Mouse (Mus musculus) embryonic facial prominence, embryonic 13.5 days (tissue): ENCODE measurements around the gene Armc6. TPM values are rescaled to one million over a fixed set of nuclear protein-coding genes. Genes with fewer than 3 reads are reported as not detected.

ENCODE experiments used
- ATAC-seq: fragments of 200-750 bp; cut with Nextera tagmentation; 2 replicates; pipeline ENCODE4 v1.8.0; 2017; ENCODE audit warnings: low read depth; ENCODE audit not compliant: insufficient number of reproducible peaks, insufficient read depth, low FRiP score, low TSS enrichment
- H3K27ac ChIP-seq: fragments of 300-500 bp; sonication (generic); 2 replicates; pipeline ENCODE4 v1.5.1; 2015; ENCODE audit warnings: moderate library complexity, mild to moderate bottlenecking, inconsistent platforms
- H3K27me3 ChIP-seq: fragments of 300-500 bp; sonication (generic); 2 replicates; pipeline ENCODE4 v1.6.1; 2015; ENCODE audit warnings: mild to moderate bottlenecking, inconsistent platforms
- H3K36me3 ChIP-seq: fragments of 300-500 bp; sonication (generic); 2 replicates; pipeline ENCODE4 v1.6.1; 2015; ENCODE audit warnings: mild to moderate bottlenecking, inconsistent platforms
- H3K4me1 ChIP-seq: fragments of 300-500 bp; sonication (generic); 2 replicates; pipeline ENCODE4 v1.6.1; 2015; ENCODE audit warnings: inconsistent platforms
- H3K4me2 ChIP-seq: fragments of 300-500 bp; sonication (generic); 2 replicates; pipeline ENCODE4 v1.6.1; 2015; ENCODE audit warnings: moderate library complexity, mild to moderate bottlenecking, inconsistent platforms
- H3K4me3 ChIP-seq: fragments of 300-500 bp; sonication (generic); 2 replicates; pipeline ENCODE4 v1.5.1; 2015; ENCODE audit warnings: mild to moderate bottlenecking, inconsistent platforms
- H3K9ac ChIP-seq: fragments of 300-500 bp; sonication (generic); 2 replicates; pipeline ENCODE4 v1.6.1; 2015; ENCODE audit warnings: mild to moderate bottlenecking, inconsistent platforms
- H3K9me3 ChIP-seq: fragments of 300-500 bp; sonication (generic); 2 replicates; pipeline ENCODE4 v1.6.1; 2016; ENCODE audit warnings: inconsistent platforms
- WGBS: fragments of 180-500 bp; shearing (Covaris S2); methylation state at CpG from one replicate; pipeline ENCODE4 v1.1.7; 2015; ENCODE audit warnings: mixed read lengths; 5-methylcytosine and 5-hydroxymethylcytosine counted together
- polyA plus RNA-seq: library from polyadenylated mRNA; unstranded; fragments of >200 nt; fragmentation: Nextera tagmentation; extraction: Ambion mirVana; gene quantifications from 2 replicates; pipeline ENCODE4 v1.2.1, GENCODE M21; 2015

Gene Armc6
- polyA plus RNA-seq, 1 experiment from 2014 or later = 24.8 TPM

GRCm38 (mm10) chr8:70268311-70268710 is 34.0 kb upstream of the Armc6 start:
- Histone ChIP-seq H3K4me2 (no peak overlapping the region), H3K4me3 (no peak overlapping the region), H3K9ac (no peak overlapping the region), H3K9me3 (no peaks in the 10 kb centered on the region), H3K4me1 (peaks cover 5% of the 10 kb centered on the region; the same call in 1 of the 2 replicates), H3K36me3 (peaks cover 32% of the 10 kb centered on the region), H3K27ac (0 out of 2 replicates have a peak overlapping the region, but pooled peaks have one; percentile 22), H3K27me3 (no peaks in the 10 kb centered on the region)
- 0 out of 2 replicates have a peak, but pooled peaks have one; percentile 5 for ATAC-seq
- 51% methylated on average over 5 of the region's 5 CpGs for WGBS

- Histone ChIP-seq H3K4me2 (no peak overlapping the region), H3K4me1 (peaks cover 5% of the 10 kb centered on the region; the same call in 1 of the 2 replicates), H3K27ac (no peak overlapping the region), H3K36me3 (peaks cover 38% of the 10 kb centered on the region), H3K4me3 (no peak overlapping the region), H3K9ac (no peak overlapping the region), H3K9me3 (no peaks in the 10 kb centered on the region), H3K27me3 (no peaks in the 10 kb centered on the region)
- ATAC-seq = no peak
- 88% methylated on average over 3 of the region's 3 CpGs for WGBS
Observed at GRCm38 (mm10) chr8:70267674-70268073, 33.4 kb upstream of the Armc6 start.

GRCm38 (mm10) chr8:70259043-70259442 is 24.8 kb upstream of the Armc6 start:
- WGBS = 87% methylated on average over 2 of the region's 2 CpGs
- H3K9ac ChIP-seq = no peak overlapping the region
- H3K4me3 ChIP-seq = no peak overlapping the region
- peaks cover 98% of the 10 kb centered on the region for H3K36me3 ChIP-seq
- ATAC-seq = no peak
- no peaks in the 10 kb centered on the region for H3K27me3 ChIP-seq
- no peaks in the 10 kb centered on the region for H3K4me1 ChIP-seq
- H3K9me3 ChIP-seq = no peaks in the 10 kb centered on the region
- H3K27ac ChIP-seq = no peak overlapping the region
- H3K4me2 ChIP-seq = no peak overlapping the region

GRCm38 (mm10) chr8:70258600-70258999 is 24.3 kb upstream of the Armc6 start:
- no peak for ATAC-seq
- no peak overlapping the region for H3K4me2 ChIP-seq
- 96% methylated on average over 5 of the region's 5 CpGs for WGBS

GRCm38 (mm10) chr8:70257456-70257855 is 23.2 kb upstream of the Armc6 start:
- no peak for ATAC-seq
- Histone ChIP-seq H3K36me3 (peaks cover 98% of the 10 kb centered on the region), H3K9ac (no peak overlapping the region), H3K9me3 (no peaks in the 10 kb centered on the region), H3K4me2 (no peak overlapping the region), H3K27ac (no peak overlapping the region), H3K27me3 (no peaks in the 10 kb centered on the region), H3K4me3 (no peak overlapping the region), H3K4me1 (no peaks in the 10 kb centered on the region)
- 85% methylated on average over 3 of the region's 3 CpGs for whole genome bisulfite sequencing

More at GRCm38 (mm10) chr8:70258600-70258999, 24.3 kb upstream of the Armc6 start:
- Histone ChIP-seq H3K9me3 (no peaks in the 10 kb centered on the region), H3K36me3 (peaks cover 98% of the 10 kb centered on the region), H3K4me3 (no peak overlapping the region), H3K27ac (no peak overlapping the region), H3K27me3 (no peaks in the 10 kb centered on the region), H3K4me1 (no peaks in the 10 kb centered on the region), H3K9ac (no peak overlapping the region)

- Histone ChIP-seq H3K4me2 (no peak overlapping the region), H3K27ac (no peak overlapping the region), H3K9ac (no peak overlapping the region), H3K9me3 (no peaks in the 10 kb centered on the region), H3K4me3 (no peak overlapping the region), H3K4me1 (no peaks in the 10 kb centered on the region), H3K27me3 (no peaks in the 10 kb centered on the region), H3K36me3 (peaks cover 99% of the 10 kb centered on the region)
- 80% methylated on average over 1 of the region's 1 CpGs for WGBS
- no peak for ATAC-seq
Observed at GRCm38 (mm10) chr8:70254628-70255027, 20.4 kb upstream of the Armc6 start.

GRCm38 (mm10) chr8:70247841-70248240 is 13.6 kb upstream of the Armc6 start:
- Histone ChIP-seq H3K36me3 (peaks cover 89% of the 10 kb centered on the region), H3K9me3 (no peaks in the 10 kb centered on the region), H3K4me2 (no peak overlapping the region), H3K9ac (0 out of 2 replicates have a peak overlapping the region, but pooled peaks have one; percentile 32), H3K27ac (no peak overlapping the region), H3K4me3 (no peak overlapping the region), H3K27me3 (no peaks in the 10 kb centered on the region), H3K4me1 (no peaks in the 10 kb centered on the region)
- 95% methylated on average over 3 of the region's 3 CpGs for WGBS
- no peak for ATAC-seq

GRCm38 (mm10) chr8:70246622-70247021 is 12.4 kb upstream of the Armc6 start:
- Histone ChIP-seq H3K4me2 (no peak overlapping the region), H3K4me3 (no peak overlapping the region), H3K27me3 (no peaks in the 10 kb centered on the region), H3K27ac (no peak overlapping the region), H3K9ac (no peak overlapping the region), H3K36me3 (peaks cover 89% of the 10 kb centered on the region), H3K9me3 (no peaks in the 10 kb centered on the region), H3K4me1 (no peaks in the 10 kb centered on the region)
- WGBS = 91% methylated on average over 6 of the region's 6 CpGs
- ATAC-seq = no peak

GRCm38 (mm10) chr8:70240642-70241041 is 6.4 kb upstream of the Armc6 start:
- H3K4me2 ChIP-seq = no peak overlapping the region
- H3K9me3 ChIP-seq = no peaks in the 10 kb centered on the region
- H3K27ac ChIP-seq = no peak overlapping the region
- H3K27me3 ChIP-seq = no peaks in the 10 kb centered on the region
- WGBS = 75% methylated on average over 5 of the region's 5 CpGs
- H3K9ac ChIP-seq = no peak overlapping the region
- H3K4me3 ChIP-seq = no peak overlapping the region
- peaks cover 82% of the 10 kb centered on the region for H3K36me3 ChIP-seq
- peaks cover 3% of the 10 kb centered on the region for H3K4me1 ChIP-seq
- ATAC-seq = no peak

- peaks cover 62% of the 10 kb centered on the region for H3K36me3 ChIP-seq
- no peaks in the 10 kb centered on the region for H3K9me3 ChIP-seq
- WGBS = 92% methylated on average over 2 of the region's 2 CpGs
- no peak for ATAC-seq
- H3K9ac ChIP-seq = no peak overlapping the region
- no peaks in the 10 kb centered on the region for H3K27me3 ChIP-seq
- no peak overlapping the region for H3K4me3 ChIP-seq
- H3K27ac ChIP-seq = no peak overlapping the region
- H3K4me2 ChIP-seq = no peak overlapping the region
- peaks cover 16% of the 10 kb centered on the region for H3K4me1 ChIP-seq
Observed at GRCm38 (mm10) chr8:70237842-70238241, 3.6 kb upstream of the Armc6 start.

- WGBS = under 1% methylated on average over 15 of the region's 15 CpGs
- H3K27ac ChIP-seq = peak overlapping the region; percentile 95
- H3K36me3 ChIP-seq = peaks cover 47% of the 10 kb centered on the region
Observed at GRCm38 (mm10) chr8:70234781-70235128, 489 bp upstream of the Armc6 start.

GRCm38 (mm10) chr8:70233606-70234005 is 660 bp downstream of the Armc6 start:
- Histone ChIP-seq H3K9ac (peak overlapping the region; percentile 92), H3K36me3 (peaks cover 48% of the 10 kb centered on the region), H3K27ac (no peak overlapping the region; the same call in 1 of the 2 replicates), H3K4me2 (peak overlapping the region; percentile 96), H3K4me1 (peaks cover 16% of the 10 kb centered on the region), H3K4me3 (peak overlapping the region; percentile 81), H3K9me3 (no peaks in the 10 kb centered on the region), H3K27me3 (no peaks in the 10 kb centered on the region)
- no peak for ATAC-seq
- WGBS = 7% methylated on average over 13 of the region's 13 CpGs

More at GRCm38 (mm10) chr8:70234781-70235128, 489 bp upstream of the Armc6 start:
- Histone ChIP-seq H3K4me1 (peaks cover 16% of the 10 kb centered on the region), H3K9ac (peak overlapping the region; percentile 92), H3K4me3 (peak overlapping the region; percentile 81), H3K4me2 (peak overlapping the region; percentile 96), H3K9me3 (no peaks in the 10 kb centered on the region), H3K27me3 (no peaks in the 10 kb centered on the region)
- no peak; the same call in 1 of the 2 replicates for ATAC-seq
